Mouse (Mus musculus): ENCODE data around the gene Fabp7.

DNA sequence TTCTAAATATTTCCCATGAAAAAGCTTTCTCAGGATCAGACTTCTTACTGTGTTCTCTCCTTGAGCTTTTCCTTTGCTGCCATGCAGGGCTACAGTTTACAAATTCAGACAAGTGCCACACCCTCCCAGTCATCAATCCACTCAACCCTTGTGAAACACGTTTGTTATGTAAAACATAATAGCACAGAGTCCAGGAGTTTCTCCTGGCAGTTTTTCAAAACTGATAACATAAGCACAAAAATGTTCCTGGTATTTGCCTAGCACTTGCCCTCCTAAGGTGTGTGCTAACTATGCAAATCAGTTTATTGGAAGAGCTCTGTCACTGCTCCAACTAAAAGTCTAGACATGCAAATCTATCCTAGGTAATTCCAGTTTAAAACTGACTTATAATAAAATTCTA is 21.6 kb upstream of the Fabp7 start:
- TF ChIP-seq EP300 (IDR thresholded peaks at IDR 0.05) = peak; percentile 93
- TF ChIP-seq CTCF (IDR thresholded peaks at IDR 0.05) = no peak

All from lung, postnatal 0 days (tissue).